Mouse (Mus musculus): ENCODE data around the gene Hs2st1. TPM values are rescaled to one million over a fixed set of nuclear protein-coding genes. Genes with fewer than 3 reads are reported as not detected.
"Not testable (repeated sequence)": the region's sequence is repeated elsewhere in the genome, so short reads cannot be mapped to it uniquely, and the experiment has no call there.

Hs2st1 gene
- 35.7 and 39.1 TPM in 2 replicates for polyA plus RNA-seq (2016; fragmentation: Nextera tagmentation; extraction: Ambion mirVana)

DNA sequence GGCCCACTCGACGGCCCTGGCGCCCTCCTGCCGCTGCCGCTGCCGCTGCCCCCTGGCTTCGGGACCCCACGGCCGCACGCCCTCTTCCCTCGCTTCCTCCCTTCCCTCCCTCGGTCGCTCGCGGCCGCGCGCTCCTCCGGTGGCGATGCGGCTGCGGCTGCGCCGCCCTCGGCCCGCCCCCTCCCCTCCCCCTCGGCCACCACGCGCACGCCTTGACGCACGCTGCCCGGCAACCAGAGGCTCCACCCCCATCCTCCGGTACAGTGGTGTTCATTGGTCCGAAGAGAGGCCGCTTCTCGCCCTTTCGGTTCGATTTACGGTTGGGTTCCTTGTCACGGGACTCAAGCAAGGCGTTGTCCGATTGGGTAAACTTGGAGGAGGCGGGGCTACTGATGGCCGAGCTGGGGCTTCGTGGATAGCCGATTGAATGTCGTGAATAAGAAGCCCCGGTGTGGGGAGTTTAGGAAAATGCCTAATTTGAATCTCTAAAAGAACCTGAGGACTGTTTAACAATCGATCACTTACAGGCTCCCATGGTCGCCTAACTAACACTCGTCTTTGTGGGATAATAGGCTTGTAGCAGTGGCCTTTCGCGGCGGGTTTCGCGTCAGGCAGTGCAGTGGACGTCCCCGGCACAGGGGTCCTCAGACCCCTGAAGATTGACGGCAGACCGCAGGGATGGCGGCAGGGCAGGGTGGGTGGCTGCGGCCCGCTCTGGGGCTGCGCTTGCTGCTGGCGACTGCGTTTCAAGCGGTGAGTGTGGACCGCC lies at the start of gene Hs2st1, which contains the start of gene Selenof:
Gene Hs2st1 (minus strand): TSS at position 135 of the 769 bp plus-strand sequence.
Gene Selenof (plus strand): TSS at position 258 of the 769 bp plus-strand sequence.
- Histone ChIP-seq H3K36me3 (replicated peaks) (peaks cover 19% of the 10 kb centered on the region; the same call in 1 of the 2 replicates), H3K9me3 (no peaks in the 10 kb centered on the region), H3K4me1 (peaks cover 33% of the 10 kb centered on the region), H3K4me3 (replicated peaks) (peak within 1 kb of the TSS; percentile 87), H3K9ac (peak within 1 kb of the TSS; percentile 94), H3K27ac (peak within 1 kb of the TSS; percentile 96), H3K27me3 (no peaks in the 10 kb centered on the region), H3K4me2 (peak within 1 kb of the TSS; percentile 84)
- peak; percentile 98 for ATAC-seq (ENCODE audit: low FRiP score)
- whole genome bisulfite sequencing = under 1% methylated on average over 61 of the region's 69 CpGs

DNA sequence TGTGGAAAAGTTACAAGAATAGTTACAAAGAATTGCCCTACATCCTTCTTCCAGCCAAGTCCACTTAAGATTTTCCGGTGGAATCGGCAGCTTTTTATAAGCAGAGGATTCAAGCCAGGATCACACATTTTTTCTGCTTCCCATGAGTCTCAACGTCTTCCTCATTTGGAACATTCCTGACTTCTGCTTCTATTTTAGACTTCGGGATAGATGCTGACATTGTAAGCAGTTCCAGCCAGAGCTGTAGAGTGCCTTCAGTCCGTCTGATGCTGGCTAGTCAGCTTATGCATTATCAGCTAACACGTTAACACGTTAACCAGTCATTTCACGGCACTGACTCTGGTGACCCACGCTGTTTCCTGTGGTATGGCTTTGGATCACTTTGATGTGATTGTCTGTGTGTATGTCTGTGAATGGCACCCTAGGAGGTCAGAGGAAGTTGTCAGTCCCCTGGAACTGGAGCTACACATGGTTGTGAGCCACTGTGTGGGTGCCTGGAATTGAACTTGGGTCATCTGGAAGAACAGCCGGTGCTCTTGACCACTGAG lies 47.7 kb upstream of the Hs2st1 start:
- Histone ChIP-seq H3K4me1 (peaks cover 8% of the 10 kb centered on the region; the same call in 1 of the 2 replicates), H3K4me2 (no peak overlapping the region), H3K27me3 (no peaks in the 10 kb centered on the region), H3K27ac (no peak overlapping the region), H3K36me3 (replicated peaks) (no peaks in the 10 kb centered on the region), H3K4me3 (replicated peaks) (no peak overlapping the region), H3K9me3 (no peaks in the 10 kb centered on the region), H3K9ac (no peak overlapping the region)
- WGBS = 88% methylated on average over 10 of the region's 10 CpGs
- ATAC-seq (ENCODE audit: low FRiP score) = no peak

DNA sequence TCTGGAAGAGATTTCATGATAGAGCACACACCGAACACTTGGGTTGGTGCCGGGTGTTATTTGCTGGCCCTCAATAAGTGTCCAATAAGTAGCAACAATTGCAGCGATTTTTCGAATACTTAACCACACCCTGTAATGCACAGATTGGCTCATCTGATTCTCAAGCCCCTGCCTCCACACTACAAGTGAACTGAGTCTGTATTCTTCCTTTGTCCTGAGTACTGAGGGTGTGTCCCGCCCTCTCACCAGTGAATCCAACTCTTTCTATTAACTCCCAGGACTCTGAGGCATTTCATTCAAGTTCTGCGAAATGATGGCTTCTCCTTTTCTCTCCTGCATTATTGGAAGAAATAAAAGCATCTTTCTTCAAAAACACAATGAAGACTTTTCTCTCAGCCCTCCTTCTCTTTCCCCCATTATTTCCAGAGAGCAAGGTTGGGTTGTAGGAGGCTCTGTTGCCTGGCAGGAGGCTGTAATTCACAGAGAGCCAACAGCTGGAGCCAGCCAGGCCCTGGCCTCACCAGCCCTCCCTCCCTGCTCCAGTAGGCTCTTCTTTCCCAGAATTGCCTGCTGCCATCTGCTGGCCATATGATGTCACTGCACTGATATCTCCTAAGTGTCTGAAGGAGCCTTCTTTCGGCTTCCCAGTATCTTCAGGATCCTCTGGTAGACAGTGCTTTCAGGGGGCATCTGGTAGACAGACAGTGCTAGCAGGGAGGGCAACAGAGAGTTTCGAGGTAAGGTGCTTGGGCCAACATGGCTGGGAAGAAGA lies 46.9 kb upstream of the Hs2st1 start:
- WGBS = 30% methylated on average over 8 of the region's 8 CpGs
- Histone ChIP-seq H3K27ac (peak overlapping the region; percentile 75), H3K36me3 (replicated peaks) (no peaks in the 10 kb centered on the region), H3K27me3 (no peaks in the 10 kb centered on the region), H3K4me3 (replicated peaks) (no peak overlapping the region), H3K9ac (no peak overlapping the region), H3K4me1 (peaks cover 12% of the 10 kb centered on the region), H3K9me3 (no peaks in the 10 kb centered on the region), H3K4me2 (no peak overlapping the region)
- peak; percentile 95 for ATAC-seq (ENCODE audit: low FRiP score)

DNA sequence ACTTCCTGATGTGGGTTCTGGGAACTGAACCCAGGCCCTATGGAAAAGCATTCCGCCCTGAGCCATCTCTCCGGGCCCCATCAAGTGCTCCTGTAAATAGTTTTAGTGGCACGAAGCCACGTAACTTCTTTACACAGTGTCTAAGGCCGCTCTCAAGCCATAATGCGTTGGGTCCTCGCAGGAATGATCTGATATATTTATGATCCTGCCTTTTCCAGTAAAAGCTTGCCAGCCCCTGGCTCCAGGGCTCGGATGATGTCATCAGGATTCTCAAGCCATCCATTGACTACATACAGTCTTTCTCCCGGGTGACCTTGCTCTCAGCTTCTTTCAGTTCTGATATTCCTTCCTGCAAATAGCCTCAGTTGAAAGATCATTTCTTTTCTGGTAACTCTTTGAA lies 45.5 kb upstream of the Hs2st1 start:
- 92% methylated on average over 9 of the region's 9 CpGs for WGBS
- Histone ChIP-seq H3K27ac (no peak overlapping the region), H3K9ac (no peak overlapping the region)

DNA sequence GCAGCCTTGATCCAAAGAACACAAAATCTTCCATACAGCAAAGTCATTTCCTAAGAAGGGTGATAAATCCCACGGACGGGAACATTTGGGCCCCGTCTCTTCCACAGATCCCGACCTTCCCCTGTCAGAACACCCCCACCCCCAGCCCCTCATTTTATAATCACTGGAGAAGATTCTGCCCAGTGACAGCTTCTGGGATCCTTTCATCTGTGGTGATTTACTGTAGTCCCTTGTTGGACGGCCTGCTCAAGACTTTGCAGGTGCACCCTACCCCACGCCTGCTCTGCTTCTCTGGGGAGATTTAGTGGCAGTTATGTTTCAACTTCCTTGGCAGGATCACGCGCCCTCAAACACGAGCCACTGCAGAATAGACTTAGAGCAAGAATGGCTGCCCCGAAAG lies 44.7 kb upstream of the Hs2st1 start:
- Histone ChIP-seq H3K27ac (no peak overlapping the region), H3K36me3 (replicated peaks) (no peaks in the 10 kb centered on the region), H3K4me2 (no peak overlapping the region), H3K9ac (no peak overlapping the region), H3K9me3 (no peaks in the 10 kb centered on the region), H3K4me3 (replicated peaks) (no peak overlapping the region), H3K4me1 (peaks cover 23% of the 10 kb centered on the region), H3K27me3 (no peaks in the 10 kb centered on the region)
- 89% methylated on average over 10 of the region's 10 CpGs for WGBS
- no peak for ATAC-seq (ENCODE audit: low FRiP score)

More for the DNA sequence above, 45.5 kb upstream of the Hs2st1 start:
- no peaks in the 10 kb centered on the region for H3K27me3 ChIP-seq
- no peaks in the 10 kb centered on the region for H3K36me3 ChIP-seq (replicated peaks)
- H3K4me1 ChIP-seq = peaks cover 23% of the 10 kb centered on the region
- ATAC-seq (ENCODE audit: low FRiP score) = no peak
- no peak overlapping the region for H3K4me2 ChIP-seq
- H3K9me3 ChIP-seq = no peaks in the 10 kb centered on the region
- H3K4me3 ChIP-seq (replicated peaks) = no peak overlapping the region

DNA sequence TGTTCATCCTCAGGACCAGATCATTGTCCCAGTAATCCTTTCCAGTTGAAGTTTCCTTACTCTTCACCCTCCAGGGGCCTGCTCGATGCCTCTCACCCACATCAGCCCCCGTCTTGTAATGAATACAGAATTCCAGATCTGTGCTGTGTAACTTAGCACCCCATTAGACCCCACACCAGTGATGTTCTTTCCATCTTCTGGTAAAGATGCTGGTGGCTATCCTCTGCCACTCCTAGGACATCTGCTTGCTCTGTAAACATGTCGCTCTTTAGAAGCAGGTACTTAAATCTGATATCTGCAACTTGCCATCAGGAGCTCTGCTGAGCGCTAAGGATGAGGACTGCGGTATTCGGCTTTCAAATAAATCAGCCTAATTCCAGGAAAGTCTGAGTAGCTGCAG lies 44.3 kb upstream of the Hs2st1 start:
- Histone ChIP-seq H3K9me3 (no peaks in the 10 kb centered on the region), H3K27ac (no peak overlapping the region), H3K4me2 (no peak overlapping the region), H3K4me3 (replicated peaks) (no peak overlapping the region), H3K9ac (no peak overlapping the region), H3K27me3 (no peaks in the 10 kb centered on the region), H3K4me1 (peaks cover 23% of the 10 kb centered on the region), H3K36me3 (replicated peaks) (no peaks in the 10 kb centered on the region)
- 92% methylated on average over 6 of the region's 6 CpGs for WGBS
- no peak for ATAC-seq (ENCODE audit: low FRiP score)

DNA sequence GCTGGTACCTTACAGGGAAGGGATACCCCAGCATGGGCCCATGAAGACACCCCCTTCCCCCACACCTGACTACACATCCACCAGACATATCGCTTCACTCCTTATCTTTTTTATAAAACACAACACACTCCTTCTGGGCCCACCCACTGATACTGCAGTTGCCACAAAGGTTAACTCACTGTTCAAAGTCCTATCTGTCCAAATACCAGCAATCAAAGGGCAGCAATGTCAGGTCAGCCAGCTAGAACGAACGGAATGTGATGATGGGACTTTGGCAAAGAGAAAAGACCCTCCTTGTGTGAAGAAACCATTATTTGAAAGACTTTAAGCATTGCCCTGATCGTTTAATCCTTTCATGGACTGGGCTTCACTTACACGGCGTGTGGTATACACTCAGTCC lies 42.4 kb upstream of the Hs2st1 start:
- H3K27me3 ChIP-seq = no peaks in the 10 kb centered on the region
- no peaks in the 10 kb centered on the region for H3K36me3 ChIP-seq (replicated peaks)
- H3K4me3 ChIP-seq (replicated peaks) = no peak overlapping the region
- no peak overlapping the region for H3K9ac ChIP-seq
- no peak for ATAC-seq (ENCODE audit: low FRiP score)
- H3K4me2 ChIP-seq = no peak overlapping the region
- 63% methylated on average over 6 of the region's 6 CpGs for WGBS
- H3K9me3 ChIP-seq = no peaks in the 10 kb centered on the region
- H3K4me1 ChIP-seq = peaks cover 23% of the 10 kb centered on the region
- no peak overlapping the region for H3K27ac ChIP-seq

DNA sequence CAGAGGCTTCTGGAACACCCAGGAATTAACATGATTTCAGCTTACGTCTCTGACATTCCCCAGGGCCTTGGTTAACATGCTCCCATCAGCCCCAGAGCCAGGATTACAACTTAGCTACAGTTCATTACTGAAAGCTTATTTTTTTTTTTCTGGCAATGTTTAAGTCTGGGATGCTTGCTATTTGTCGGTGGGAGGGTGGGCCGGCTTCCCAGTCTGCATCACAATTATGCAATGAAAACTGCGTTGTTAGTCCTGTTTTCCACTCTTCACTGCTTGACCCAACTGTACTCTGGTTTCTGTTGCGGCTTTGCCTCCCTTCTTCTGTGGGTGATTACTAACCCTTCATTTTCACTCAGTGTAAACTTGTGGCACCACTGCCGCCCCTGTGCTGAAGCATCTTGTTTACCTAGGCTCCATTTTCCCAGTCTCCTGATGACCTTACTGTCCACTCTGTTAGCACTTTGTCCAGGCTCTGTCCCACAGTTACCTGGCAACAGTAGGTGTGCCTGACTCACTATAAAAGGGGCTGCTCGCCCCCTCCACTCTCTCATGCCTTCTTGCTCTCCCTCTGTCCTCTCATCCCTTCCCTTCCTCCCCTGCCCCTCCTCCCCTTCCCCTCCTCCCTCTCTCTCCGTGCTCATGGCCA lies 41.8 kb upstream of the Hs2st1 start:
- Histone ChIP-seq H3K4me1 (peaks cover 21% of the 10 kb centered on the region), H3K27ac (no peak overlapping the region), H3K27me3 (no peaks in the 10 kb centered on the region), H3K4me2 (no peak overlapping the region), H3K4me3 (replicated peaks) (no peak overlapping the region), H3K9ac (no peak overlapping the region), H3K36me3 (replicated peaks) (no peaks in the 10 kb centered on the region), H3K9me3 (no peaks in the 10 kb centered on the region)
- ATAC-seq (ENCODE audit: low FRiP score) = no peak
- WGBS = 57% methylated on average over 8 of the region's 8 CpGs

DNA sequence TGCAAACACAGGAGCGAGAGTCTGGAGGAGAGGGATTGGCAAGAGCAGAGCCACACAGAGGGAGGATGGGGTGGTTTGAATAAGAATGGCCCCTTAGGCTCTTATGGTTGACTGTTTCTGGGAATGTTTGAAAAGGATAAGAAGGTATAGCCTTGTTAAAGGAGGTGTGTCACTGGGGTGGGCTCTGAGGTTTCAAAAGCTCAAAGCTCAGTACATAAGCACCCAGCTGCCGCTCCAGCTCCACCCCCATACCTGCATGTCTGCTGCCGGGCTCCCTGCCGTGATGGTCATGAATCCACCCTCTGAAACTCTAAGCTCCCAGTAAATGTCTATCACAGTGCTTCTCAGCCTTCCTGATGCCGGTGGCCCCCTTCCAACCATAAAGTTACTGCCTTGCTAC lies 40.8 kb upstream of the Hs2st1 start:
- no peak overlapping the region for H3K9ac ChIP-seq
- H3K27ac ChIP-seq = no peak overlapping the region
- no peaks in the 10 kb centered on the region for H3K36me3 ChIP-seq (replicated peaks)
- peak; percentile 6; the same call in 1 of the 2 replicates for ATAC-seq (ENCODE audit: low FRiP score)
- no peaks in the 10 kb centered on the region for H3K27me3 ChIP-seq
- H3K4me1 ChIP-seq = peaks cover 15% of the 10 kb centered on the region
- no peak overlapping the region for H3K4me2 ChIP-seq
- WGBS = 46% methylated on average over 5 of the region's 5 CpGs
- H3K4me3 ChIP-seq (replicated peaks) = no peak overlapping the region
- no peaks in the 10 kb centered on the region for H3K9me3 ChIP-seq

DNA sequence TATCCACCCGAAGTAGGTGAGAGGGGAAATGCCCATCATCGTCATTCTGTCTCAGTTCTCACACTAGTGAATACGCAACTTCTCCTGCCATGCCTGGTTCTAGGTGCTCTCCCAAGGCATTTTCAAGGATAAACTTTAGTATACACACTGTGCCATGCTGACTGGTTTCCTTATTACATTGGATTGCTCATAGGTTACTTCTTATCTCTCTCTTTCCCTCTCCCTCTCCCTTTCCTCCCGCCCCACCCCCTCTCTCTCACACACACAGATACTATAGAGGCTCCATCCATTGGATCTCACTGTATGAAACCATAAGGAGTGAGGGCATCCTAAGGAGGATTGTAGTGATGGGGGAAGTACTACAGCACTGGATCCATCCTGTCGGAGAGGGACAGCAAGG lies 38.1 kb upstream of the Hs2st1 start:
- Histone ChIP-seq H3K9me3 (no peaks in the 10 kb centered on the region), H3K4me2 (no peak overlapping the region), H3K36me3 (replicated peaks) (no peaks in the 10 kb centered on the region), H3K9ac (no peak overlapping the region), H3K27ac (no peak overlapping the region), H3K4me1 (peaks cover 15% of the 10 kb centered on the region), H3K4me3 (replicated peaks) (no peak overlapping the region), H3K27me3 (no peaks in the 10 kb centered on the region)
- ATAC-seq (ENCODE audit: low FRiP score) = no peak
- 91% methylated on average over 5 of the region's 5 CpGs for WGBS

DNA sequence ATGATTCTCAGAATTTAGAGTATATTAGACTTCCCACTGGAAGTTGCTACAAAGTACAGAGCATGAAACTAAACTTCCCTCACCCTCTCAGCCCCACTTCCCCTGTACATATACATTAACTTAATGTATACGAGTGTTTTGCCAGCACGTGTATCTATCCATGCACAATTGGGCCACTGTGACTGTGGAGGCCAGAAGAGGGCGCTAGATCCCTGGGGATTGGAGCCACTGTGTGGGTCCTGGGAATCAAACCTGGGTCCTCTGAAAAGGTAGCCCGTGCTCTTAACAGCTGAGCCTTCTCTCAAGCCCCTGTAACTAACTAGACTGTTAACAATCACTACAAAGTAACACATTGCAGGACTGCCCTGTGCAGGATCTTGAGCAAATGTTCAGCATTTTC lies 36.5 kb upstream of the Hs2st1 start:
- Histone ChIP-seq H3K9me3 (no peaks in the 10 kb centered on the region), H3K4me2 (no peak overlapping the region), H3K9ac (no peak overlapping the region), H3K4me1 (peaks cover 8% of the 10 kb centered on the region), H3K4me3 (replicated peaks) (no peak overlapping the region), H3K27me3 (no peaks in the 10 kb centered on the region), H3K36me3 (replicated peaks) (no peaks in the 10 kb centered on the region), H3K27ac (no peak overlapping the region)
- no peak for ATAC-seq (ENCODE audit: low FRiP score)
- 64% methylated on average over 4 of the region's 4 CpGs for WGBS

DNA sequence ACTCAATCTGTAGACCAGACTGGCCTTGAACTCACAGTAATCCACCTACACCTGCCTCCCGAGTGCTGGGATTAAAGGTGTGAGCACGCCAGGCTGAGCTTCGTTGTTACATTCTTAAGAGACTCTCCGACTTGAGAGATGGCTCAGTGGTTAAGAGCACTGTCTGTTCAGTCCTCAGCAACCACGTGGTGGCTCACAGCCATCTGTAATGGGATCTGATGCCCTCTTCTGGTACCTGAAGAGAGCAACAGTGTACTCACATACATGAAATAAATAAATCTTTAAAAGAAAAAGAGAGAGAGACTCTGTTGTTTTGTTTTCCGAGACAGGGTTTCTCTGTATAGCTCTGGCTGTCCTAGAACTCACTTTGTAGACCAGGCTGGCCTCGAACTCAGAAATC lies 35.8 kb upstream of the Hs2st1 start:
- H3K27me3 ChIP-seq; H3K4me1 ChIP-seq; H3K4me2 ChIP-seq; H3K27ac ChIP-seq; H3K4me3 ChIP-seq (replicated peaks); ATAC-seq (ENCODE audit: low FRiP score); H3K9ac ChIP-seq; H3K36me3 ChIP-seq (replicated peaks); H3K9me3 ChIP-seq: not testable (repeated sequence)
- WGBS = 69% methylated on average over 7 of the region's 7 CpGs

Data from forebrain, embryonic 12.5 days (tissue).